Comparison of ENCODE assay signal across 26 mouse cellular contexts in genomic region chr1:74668371-74668770, GRCm38 (mm10). TPM values are rescaled to one million over a fixed set of nuclear protein-coding genes. Genes with fewer than 3 reads are reported as not detected.
A peak's percentile ranks its signal among the peaks of the same experiment; 100 is the strongest.
DNase-seq lines count a peak whose midpoint lies in the region; ATAC-seq and TF ChIP-seq lines count a peak whose summit lies in the region.
"Had no signal": no experiment of that assay in that cellular context is flagged by ENCODE, and none has a peak within 500 bp of the region (broad histone marks: within the 10 kb centered on the region; RNA-seq: fewer than 3 reads in every experiment).

No protein-coding gene starts in this region.

- no peak overlapping the region for H3K4me3 ChIP-seq in gastrocnemius, adult 2 months
- no peak overlapping the region for H3K4me3 ChIP-seq in heart, embryonic 13.5 days
- H3K4me3 ChIP-seq in heart, postnatal 0 days (ENCODE audit: low read depth, low read length): no peak overlapping the region
- no peak overlapping the region for H3K4me3 ChIP-seq in heart, embryonic 10.5 days
- H3K4me3 ChIP-seq in liver, adult 2 months (ENCODE audit: insufficient read depth, low read depth, low read length): no peak overlapping the region
- H3K4me3 ChIP-seq in liver, postnatal 0 days (ENCODE audit: low read depth, low read length): no peak overlapping the region
- H3K4me3 ChIP-seq: embryonic facial prominence, embryonic 10.5 days; embryonic facial prominence, embryonic 13.5 days; erythroblast, embryonic 14.5 days; forebrain, embryonic 12.5 days; forebrain, embryonic 15.5 days; hindbrain, embryonic 12.5 days; hindbrain, embryonic 15.5 days had no signal

- no peak overlapping the region for H3K4me2 ChIP-seq in heart, embryonic 13.5 days
- no peak overlapping the region for H3K4me2 ChIP-seq in heart, postnatal 0 days (ENCODE audit: low read depth, low read length)
- H3K4me2 ChIP-seq in liver, postnatal 0 days (ENCODE audit: low read depth, low read length): no peak overlapping the region
- H3K4me2 ChIP-seq: embryonic facial prominence, embryonic 13.5 days; forebrain, embryonic 12.5 days; forebrain, embryonic 15.5 days; hindbrain, embryonic 12.5 days; hindbrain, embryonic 15.5 days had no signal

- peak overlapping the region; percentile 58 for H3K27ac ChIP-seq in gastrocnemius, adult 2 months
- H3K27ac ChIP-seq in heart, embryonic 13.5 days (replicated peaks): peak overlapping the region; percentile 16; the same call in 1 of the 2 replicates
- peak overlapping the region; percentile 83 for H3K27ac ChIP-seq in heart, postnatal 0 days (ENCODE audit: low read depth)
- no peak overlapping the region for H3K27ac ChIP-seq in heart, embryonic 10.5 days
- no peak overlapping the region for H3K27ac ChIP-seq in liver, adult 2 months (replicated peaks; ENCODE audit: insufficient read depth, low read depth, low read length)
- no peak overlapping the region for H3K27ac ChIP-seq in liver, postnatal 0 days (ENCODE audit: low read depth)
- H3K27ac ChIP-seq: embryonic facial prominence, embryonic 10.5 days; embryonic facial prominence, embryonic 13.5 days; forebrain, embryonic 12.5 days; forebrain, embryonic 15.5 days; hindbrain, embryonic 12.5 days; hindbrain, embryonic 15.5 days had no signal

- H3K4me1 ChIP-seq in heart, embryonic 13.5 days: peaks cover 55% of the 10 kb centered on the region
- H3K4me1 ChIP-seq in heart, postnatal 0 days (ENCODE audit: control insufficient read depth, insufficient read depth): peaks cover 37% of the 10 kb centered on the region
- peaks cover 26% of the 10 kb centered on the region for H3K4me1 ChIP-seq in heart, embryonic 10.5 days
- H3K4me1 ChIP-seq in liver, adult 2 months (ENCODE audit: control insufficient read depth, insufficient read depth, low read length): peaks cover 7% of the 10 kb centered on the region
- H3K4me1 ChIP-seq in liver, postnatal 0 days (ENCODE audit: insufficient read depth): peaks cover 9% of the 10 kb centered on the region

- H3K9me3 ChIP-seq in heart, embryonic 13.5 days: no peaks in the 10 kb centered on the region
- no peaks in the 10 kb centered on the region for H3K9me3 ChIP-seq in heart, postnatal 0 days (replicated peaks; ENCODE audit: control insufficient read depth, low read length)
- no peaks in the 10 kb centered on the region for H3K9me3 ChIP-seq in heart, embryonic 10.5 days
- no peaks in the 10 kb centered on the region for H3K9me3 ChIP-seq in liver, postnatal 0 days (ENCODE audit: low read length)
- H3K9me3 ChIP-seq: embryonic facial prominence, embryonic 10.5 days; embryonic facial prominence, embryonic 13.5 days; forebrain, embryonic 12.5 days; forebrain, embryonic 15.5 days; hindbrain, embryonic 12.5 days; hindbrain, embryonic 15.5 days had no signal

- DNase-seq in gastrocnemius, adult 2 months: no peak
- DNase-seq in gastrocnemius, postnatal 4 days (ENCODE audit: low spot score in 2 of 2): no peak
- no peak for DNase-seq in heart, adult 9 months (ENCODE audit: low spot score in 2 of 2)
- DNase-seq in heart, postnatal 0 days (ENCODE audit: low spot score): peak; percentile 74
- DNase-seq in heart, embryonic 10.5 days (ENCODE audit: low spot score): no peak
- DNase-seq in liver, adult 2 months (ENCODE audit: extremely low read depth, low read depth, low spot score): peak; percentile 74
- no peak for DNase-seq in liver, postnatal 0 days
- DNase-seq: adrenal gland, adult 8-10 months; adrenal gland, postnatal 25 days; cerebellum, adult 11-12 months; cerebellum, adult 8-10 months; cerebellum, postnatal 10 days; cerebellum, postnatal 36 days; embryo, embryonic 11 days; gastrocnemius, postnatal 10 days; gastrocnemius, postnatal 36 days had no signal

- 58% methylated on average over 3 of the region's 3 CpGs for WGBS in heart, embryonic 13.5 days
- 47% methylated on average over 3 of the region's 3 CpGs for WGBS in heart, postnatal 0 days
- 80% methylated on average over 3 of the region's 3 CpGs for WGBS in heart, embryonic 10.5 days
- WGBS in liver, adult 2 months: 45% methylated on average over 3 of the region's 3 CpGs
- 63% methylated on average over 3 of the region's 3 CpGs for WGBS in liver, postnatal 0 days (ENCODE audit: insufficient replicate concordance)

- no peak for ATAC-seq in heart, embryonic 13.5 days (ENCODE audit: extremely low read depth, insufficient number of reproducible peaks, low FRiP score, low TSS enrichment)
- ATAC-seq in heart, postnatal 0 days (ENCODE audit: insufficient read depth, low read depth): peak; percentile 75
- no peak for ATAC-seq in liver, postnatal 0 days
- ATAC-seq: activated CD4-positive, CD25-positive, alpha-beta regulatory T cell, adult 4 months; forebrain, embryonic 15.5 days; intestine, postnatal 0 days had no signal

- H3K9ac ChIP-seq in heart, embryonic 13.5 days: no peak overlapping the region
- H3K9ac ChIP-seq in heart, postnatal 0 days (replicated peaks; ENCODE audit: low read depth, low read length): no peak overlapping the region
- no peak overlapping the region for H3K9ac ChIP-seq in liver, adult 2 months (ENCODE audit: low read depth, low read length)
- H3K9ac ChIP-seq in liver, postnatal 0 days (replicated peaks): no peak overlapping the region
- H3K9ac ChIP-seq: embryonic facial prominence, embryonic 13.5 days; forebrain, embryonic 12.5 days; forebrain, embryonic 15.5 days; hindbrain, embryonic 12.5 days; hindbrain, embryonic 15.5 days had no signal

- peaks cover 35% of the 10 kb centered on the region for H3K36me3 ChIP-seq in heart, embryonic 13.5 days
- H3K36me3 ChIP-seq in heart, postnatal 0 days (replicated peaks; ENCODE audit: control insufficient read depth, insufficient read depth, low read length): no peaks in the 10 kb centered on the region
- H3K36me3 ChIP-seq in heart, embryonic 10.5 days: peaks cover 31% of the 10 kb centered on the region
- peaks cover 1% of the 10 kb centered on the region; the same call in 1 of the 2 replicates for H3K36me3 ChIP-seq in liver, adult 2 months (ENCODE audit: control insufficient read depth, insufficient read depth, low read length)
- H3K36me3 ChIP-seq in liver, postnatal 0 days (replicated peaks; ENCODE audit: insufficient read depth, low read length): 0 out of 2 replicates have a peak, but pooled peaks cover 2% of the 10 kb centered on the region
- H3K36me3 ChIP-seq: forebrain, embryonic 15.5 days; hindbrain, embryonic 15.5 days had no signal

- H3K79me2 ChIP-seq in liver, adult 2 months (ENCODE audit: control insufficient read depth, insufficient read depth, low read length): peaks cover 14% of the 10 kb centered on the region; the same call in 1 of the 2 replicates

- no peak for TF ChIP-seq CTCF in gastrocnemius, adult 2 months (IDR thresholded peaks at IDR 0.05)
- TF ChIP-seq CTCF in heart, postnatal 0 days (IDR thresholded peaks at IDR 0.05; ENCODE audit: low read depth): no peak
- TF ChIP-seq CTCF in liver, adult 2 months (IDR thresholded peaks at IDR 0.05; ENCODE audit: low read depth, low read length): no peak
- no peak for TF ChIP-seq CTCF in liver, postnatal 0 days (IDR thresholded peaks at IDR 0.05; ENCODE audit: low read depth)

- intact Hi-C loops in gastrocnemius, adult 2 months (cut with DNase I): loop anchor here (10.0 kb wide), 2 partner anchors 46 to 86 kb away; partner anchors contain the start of gene Cyp27a1

- no peak for TF ChIP-seq EP300 in heart, postnatal 0 days (IDR thresholded peaks at IDR 0.05; ENCODE audit: low read depth)
- no peak for TF ChIP-seq EP300 in liver, postnatal 0 days (IDR thresholded peaks at IDR 0.05; ENCODE audit: low read depth)

- H3K27me3 ChIP-seq in heart, embryonic 13.5 days (replicated peaks): no peaks in the 10 kb centered on the region
- H3K27me3 ChIP-seq in heart, postnatal 0 days (ENCODE audit: control insufficient read depth, insufficient read depth, low read length): no peaks in the 10 kb centered on the region
- no peaks in the 10 kb centered on the region for H3K27me3 ChIP-seq in heart, embryonic 10.5 days (ENCODE audit: insufficient read depth, poor library complexity, severe bottlenecking)
- H3K27me3 ChIP-seq in liver, adult 2 months (ENCODE audit: control insufficient read depth, insufficient read depth, low read length): no peaks in the 10 kb centered on the region
- H3K27me3 ChIP-seq in liver, postnatal 0 days (ENCODE audit: insufficient read depth, low read length): no peaks in the 10 kb centered on the region
- H3K27me3 ChIP-seq: embryonic facial prominence, embryonic 13.5 days; forebrain, embryonic 12.5 days; forebrain, embryonic 15.5 days; hindbrain, embryonic 12.5 days; hindbrain, embryonic 15.5 days had no signal

- TF ChIP-seq POLR2A in liver, adult 2 months (IDR thresholded peaks at IDR 0.05; ENCODE audit: extremely low read depth, insufficient read depth, low read length): no peak

RNA-seq across cellular contexts. Expression of gene Ttll4, which starts 6.8 kb away (rescaled TPM):
- total RNA-seq in gastrocnemius, adult 2 months (2021): 10 to 100 TPM; 11.7 to 19.7 TPM
- 10 to 100 TPM; 19.5 to 20.5 TPM for total RNA-seq in gastrocnemius, postnatal 4 days (2021)
- 8.0 and 9.1 TPM in 2 replicates for polyA plus RNA-seq in heart, embryonic 13.5 days (2015; fragmentation: Nextera tagmentation; extraction: Ambion mirVana)
- total RNA-seq in heart, postnatal 0 days (2014; rRNA removed; ENCODE audit: low replicate concordance): 13.4 and 22.9 TPM in 2 replicates
- polyA plus RNA-seq in heart, postnatal 0 days (2015; fragmentation: Nextera tagmentation; extraction: Ambion mirVana): 3.5 and 4.7 TPM in 2 replicates
- polyA plus RNA-seq in heart, embryonic 10.5 days (2016; fragmentation: Nextera tagmentation; extraction: Ambion mirVana): 27.8 and 28.9 TPM in 2 replicates
- total RNA-seq in liver, adult 2 months (2014; rRNA removed): 8.6 and 11.1 TPM in 2 replicates
- polyA plus RNA-seq in liver, adult 2 months (2012; rRNA removed): 4.5 and 9.1 TPM in 2 replicates
- 2.4 and 2.5 TPM in 2 replicates for polyA plus RNA-seq in liver, postnatal 0 days (2015; fragmentation: Nextera tagmentation; extraction: Ambion mirVana)

RNA-seq across cellular contexts. Expression of gene Cyp27a1, which starts 45.0 kb away (rescaled TPM):
- total RNA-seq in gastrocnemius, adult 2 months (2021): 10 to 100 TPM; 37.7 to 75.4 TPM
- total RNA-seq in gastrocnemius, postnatal 4 days (2021): 1 to 10 TPM; 6.5 to 6.7 TPM
- polyA plus RNA-seq in heart, embryonic 13.5 days (2015; fragmentation: Nextera tagmentation; extraction: Ambion mirVana): 11.1 and 11.3 TPM in 2 replicates
- total RNA-seq in heart, postnatal 0 days (2014; rRNA removed; ENCODE audit: low replicate concordance): 6.7 and 13.5 TPM in 2 replicates
- 10.5 and 11.9 TPM in 2 replicates for polyA plus RNA-seq in heart, postnatal 0 days (2015; fragmentation: Nextera tagmentation; extraction: Ambion mirVana)
- 11.4 and 17.5 TPM in 2 replicates for polyA plus RNA-seq in heart, embryonic 10.5 days (2016; fragmentation: Nextera tagmentation; extraction: Ambion mirVana)
- total RNA-seq in liver, adult 2 months (2014; rRNA removed): 501 and 607 TPM in 2 replicates
- polyA plus RNA-seq in liver, adult 2 months (2012; rRNA removed): 223 and 259 TPM in 2 replicates
- 30.0 and 31.5 TPM in 2 replicates for polyA plus RNA-seq in liver, postnatal 0 days (2015; fragmentation: Nextera tagmentation; extraction: Ambion mirVana)

Comparison
In these comparisons a context has a peak if more than half of its experiments do, and no peak if none do; other contexts are left out.
1. DNase-seq: peak in heart, postnatal 0 days (single experiment) and liver, adult 2 months (single experiment); none in gastrocnemius, adult 2 months (single experiment), gastrocnemius, postnatal 4 days (0 of 2), heart, adult 9 months (0 of 2), heart, embryonic 10.5 days (single experiment) and liver, postnatal 0 days (single experiment).
2. H3K27ac ChIP-seq: peak in gastrocnemius, adult 2 months (single experiment), heart, embryonic 13.5 days (single experiment) and heart, postnatal 0 days (single experiment); none in heart, embryonic 10.5 days (single experiment), liver, adult 2 months (single experiment) and liver, postnatal 0 days (single experiment).